Mouse (Mus musculus) bone marrow macrophage, adult 2 months (primary cell): ENCODE results near the gene Mtrex. TPM values are rescaled to one million over a fixed set of nuclear protein-coding genes. Genes with fewer than 3 reads are reported as not detected.

Experiments used
- H3K27ac ChIP-seq: 2 replicates; pipeline ENCODE4 v1.5.1; 2012; ENCODE audit warnings: low read depth, low read length; ENCODE audit not compliant: insufficient read depth
- H3K4me1 ChIP-seq: 2 replicates; pipeline ENCODE4 v1.6.1; 2012; ENCODE audit warnings: low read length; ENCODE audit not compliant: control insufficient read depth, insufficient read depth
- H3K4me3 ChIP-seq: 2 replicates; pipeline ENCODE4 v1.5.1; 2012; ENCODE audit warnings: mild to moderate bottlenecking, low read length, moderate library complexity; ENCODE audit not compliant: insufficient read depth
- CTCF ChIP-seq: IDR thresholded peaks from 2 replicates; pipeline ENCODE4 v1.5.1; 2012; ENCODE audit warnings: low read depth, mild to moderate bottlenecking, low read length, moderate library complexity
- POLR2A ChIP-seq: IDR thresholded peaks from 2 replicates; pipeline ENCODE4 v1.6.1; 2012; ENCODE audit warnings: mild to moderate bottlenecking, low read depth, low read length, borderline replicate concordance
- polyA plus RNA-seq: library from polyadenylated mRNA; stranded (reverse); fragments of >200 nt; gene quantifications from 2 replicates; pipeline ENCODE4 v1.2.4, GENCODE M21; 2012; ENCODE audit not compliant: missing spikeins, insufficient read depth, insufficient read length

Mtrex gene
- polyA plus RNA-seq, 1 experiment = 31.7 TPM

- no peak overlapping the region for H3K27ac ChIP-seq
- no peak for TF ChIP-seq POLR2A
- TF ChIP-seq CTCF = no peak
- no peaks in the 10 kb centered on the region for H3K4me1 ChIP-seq
- H3K4me3 ChIP-seq = no peak overlapping the region
These were observed 92.1 kb downstream of the Mtrex start for GRCm38 (mm10) chr13:112835113-112835512.

- Histone ChIP-seq H3K27ac (no peak overlapping the region), H3K4me3 (no peak overlapping the region), H3K4me1 (no peaks in the 10 kb centered on the region)
- TF ChIP-seq POLR2A (no peak), CTCF (no peak)
These were observed 93.3 kb downstream of the Mtrex start for GRCm38 (mm10) chr13:112833895-112834263.

- H3K4me3 ChIP-seq = no peak overlapping the region
- H3K27ac ChIP-seq = no peak overlapping the region
- TF ChIP-seq POLR2A (no peak), CTCF (no peak)
- H3K4me1 ChIP-seq = no peaks in the 10 kb centered on the region
These were observed 93.8 kb downstream of the Mtrex start for GRCm38 (mm10) chr13:112833253-112833894.

GRCm38 (mm10) chr13:112832589-112832988 lies 94.6 kb downstream of the Mtrex start:
- no peak overlapping the region for H3K27ac ChIP-seq
- no peak overlapping the region for H3K4me3 ChIP-seq
- no peaks in the 10 kb centered on the region for H3K4me1 ChIP-seq
- TF ChIP-seq POLR2A (no peak), CTCF (no peak)

GRCm38 (mm10) chr13:112829619-112830018 lies 97.6 kb downstream of the Mtrex start:
- TF ChIP-seq CTCF (no peak), POLR2A (no peak)
- no peaks in the 10 kb centered on the region for H3K4me1 ChIP-seq
- no peak overlapping the region for H3K27ac ChIP-seq
- H3K4me3 ChIP-seq = no peak overlapping the region

GRCm38 (mm10) chr13:112825479-112825878 lies 101.7 kb downstream of the Mtrex start:
- TF ChIP-seq POLR2A (no peak), CTCF (no peak)
- H3K4me1 ChIP-seq = no peaks in the 10 kb centered on the region
- H3K27ac ChIP-seq = no peak overlapping the region
- no peak overlapping the region for H3K4me3 ChIP-seq

- no peak overlapping the region for H3K27ac ChIP-seq
- H3K4me1 ChIP-seq = no peaks in the 10 kb centered on the region
- TF ChIP-seq POLR2A (no peak), CTCF (no peak)
- no peak overlapping the region for H3K4me3 ChIP-seq
These were observed 103.1 kb downstream of the Mtrex start for GRCm38 (mm10) chr13:112823911-112824648.

GRCm38 (mm10) chr13:112823236-112823910 lies 103.8 kb downstream of the Mtrex start:
- H3K4me3 ChIP-seq = no peak overlapping the region
- no peak overlapping the region for H3K27ac ChIP-seq
- TF ChIP-seq CTCF (no peak), POLR2A (no peak)
- H3K4me1 ChIP-seq = no peaks in the 10 kb centered on the region

- no peak overlapping the region for H3K27ac ChIP-seq
- no peaks in the 10 kb centered on the region for H3K4me1 ChIP-seq
- TF ChIP-seq CTCF = no peak
- no peak for TF ChIP-seq POLR2A
- no peak overlapping the region for H3K4me3 ChIP-seq
These were observed 104.8 kb downstream of the Mtrex start for GRCm38 (mm10) chr13:112822413-112822812.

GRCm38 (mm10) chr13:112818125-112818524 lies 109.1 kb downstream of the Mtrex start:
- Histone ChIP-seq H3K4me3 (no peak overlapping the region), H3K27ac (no peak overlapping the region), H3K4me1 (no peaks in the 10 kb centered on the region)
- no peak for TF ChIP-seq POLR2A
- no peak for TF ChIP-seq CTCF

Other genes starting within 250 kb of the Mtrex start
- 1.2 and 1.8 TPM in 2 replicates for gene Plpp1, start 126.6 kb downstream of the Mtrex start, polyA plus RNA-seq
- gene Dhx29, start 56 bp upstream of the Mtrex start, polyA plus RNA-seq = 6.8 and 7.1 TPM in 2 replicates
- gene Ccno, start 60.4 kb upstream of the Mtrex start, polyA plus RNA-seq = not detected in 2 replicates
- not detected in 2 replicates for gene Mcidas, start 66.4 kb upstream of the Mtrex start, polyA plus RNA-seq
- not detected in 2 replicates for gene Cdc20b, start 107.7 kb upstream of the Mtrex start, polyA plus RNA-seq
- gene Gpx8, start 119.0 kb upstream of the Mtrex start, polyA plus RNA-seq = 1.1 TPM in 1 of 2 replicates, not detected in the other
- not detected in 2 replicates for gene Gzma, start 173.6 kb upstream of the Mtrex start, polyA plus RNA-seq